Mouse (Mus musculus): ENCODE data around the gene Serpini1. TPM values are rescaled to one million over a fixed set of nuclear protein-coding genes. Genes with fewer than 3 reads are reported as not detected.

The Serpini1 gene
- polyA plus RNA-seq, 1 experiment from 2014 or later: 8.6 TPM

Other genes starting within 250 kb of the Serpini1 start
- 0.07 TPM in 1 of 2 replicates, not detected in the other for gene Wdr49, start 75.4 kb upstream of the Serpini1 start, polyA plus RNA-seq (2016; fragmentation: Nextera tagmentation; extraction: Ambion mirVana)
- gene Pdcd10, start 691 bp upstream of the Serpini1 start, polyA plus RNA-seq (2016; fragmentation: Nextera tagmentation; extraction: Ambion mirVana): 82.5 and 84.9 TPM in 2 replicates
- gene Gm29133, start 190.7 kb downstream of the Serpini1 start, polyA plus RNA-seq (2016; fragmentation: Nextera tagmentation; extraction: Ambion mirVana): not detected in 2 replicates

Data from midbrain, embryonic 10.5 days (tissue).